Mouse (Mus musculus): Measurements from ENCODE around the gene Ldb3. TPM values are rescaled to one million over a fixed set of nuclear protein-coding genes. Genes with fewer than 3 reads are reported as not detected.

Ldb3 gene
- polyA plus RNA-seq, 1 experiment from 2014 or later: 0.28 TPM

GRCm38 (mm10) chr14:34618808-34619207 lies 30.3 kb upstream of the Ldb3 start:
- peaks cover 10% of the 10 kb centered on the region; the same call in 1 of the 2 replicates for H3K27me3 ChIP-seq (ENCODE audit: control insufficient read depth, insufficient read depth, low read length)
- H3K9ac ChIP-seq (ENCODE audit: low read depth, low read length): no peak overlapping the region
- H3K9me3 ChIP-seq (ENCODE audit: control insufficient read depth, low read length): no peaks in the 10 kb centered on the region
- 41% methylated on average over 9 of the region's 9 CpGs for WGBS
- H3K36me3 ChIP-seq (ENCODE audit: control insufficient read depth, insufficient read depth, low read length): no peaks in the 10 kb centered on the region
- H3K4me2 ChIP-seq (replicated peaks; ENCODE audit: low read depth, low read length): no peak overlapping the region
- DNase-seq (ENCODE audit: low spot score) (no peak), ATAC-seq (ENCODE audit: low FRiP score) (no peak)
- no peak overlapping the region for H3K4me3 ChIP-seq (ENCODE audit: low read depth, low read length)
- no peak overlapping the region for H3K27ac ChIP-seq (ENCODE audit: low read depth, low read length)
- 0 out of 2 replicates have a peak, but pooled peaks cover 4% of the 10 kb centered on the region for H3K4me1 ChIP-seq (replicated peaks; ENCODE audit: control insufficient read depth, insufficient read depth, low read length)

- peak; percentile 92 for DNase-seq (ENCODE audit: low spot score)
- Histone ChIP-seq H3K27ac (ENCODE audit: low read depth, low read length) (no peak overlapping the region), H3K27me3 (ENCODE audit: control insufficient read depth, insufficient read depth, low read length) (peaks cover 12% of the 10 kb centered on the region; the same call in 1 of the 2 replicates), H3K36me3 (ENCODE audit: control insufficient read depth, insufficient read depth, low read length) (no peaks in the 10 kb centered on the region), H3K4me1 (replicated peaks; ENCODE audit: control insufficient read depth, insufficient read depth, low read length) (0 out of 2 replicates have a peak, but pooled peaks cover 4% of the 10 kb centered on the region), H3K9ac (ENCODE audit: low read depth, low read length) (no peak overlapping the region), H3K9me3 (ENCODE audit: control insufficient read depth, low read length) (no peaks in the 10 kb centered on the region), H3K4me3 (ENCODE audit: low read depth, low read length) (no peak overlapping the region), H3K4me2 (replicated peaks; ENCODE audit: low read depth, low read length) (no peak overlapping the region)
- 5% methylated on average over 8 of the region's 8 CpGs for WGBS
- peak; percentile 77 for ATAC-seq (ENCODE audit: low FRiP score)
Observed at GRCm38 (mm10) chr14:34616821-34617220, 28.3 kb upstream of the Ldb3 start.

DNA sequence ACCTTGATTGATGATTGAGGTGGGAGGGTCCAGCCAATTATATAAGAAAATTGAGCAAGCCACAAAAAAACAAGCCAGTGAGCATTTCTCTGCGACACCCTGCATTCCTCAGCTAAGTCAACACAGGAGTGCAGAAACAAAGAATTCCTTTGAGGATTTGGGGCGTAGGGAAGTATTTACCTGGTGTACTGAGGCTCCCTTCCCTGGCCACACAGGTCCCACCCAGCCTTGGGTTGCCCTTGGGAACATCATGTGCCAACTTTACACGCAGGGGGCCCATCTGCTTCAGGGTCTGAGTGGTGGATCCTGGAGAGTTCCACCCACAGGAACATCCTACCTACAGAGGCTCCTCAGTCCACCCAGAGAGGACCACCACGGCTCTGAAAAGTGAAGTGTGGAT lies 27.1 kb upstream of the Ldb3 start:
- Histone ChIP-seq H3K9ac (ENCODE audit: low read depth, low read length) (no peak overlapping the region), H3K27ac (ENCODE audit: low read depth, low read length) (no peak overlapping the region), H3K9me3 (ENCODE audit: control insufficient read depth, low read length) (no peaks in the 10 kb centered on the region), H3K4me2 (replicated peaks; ENCODE audit: low read depth, low read length) (no peak overlapping the region), H3K36me3 (ENCODE audit: control insufficient read depth, insufficient read depth, low read length) (no peaks in the 10 kb centered on the region), H3K4me1 (replicated peaks; ENCODE audit: control insufficient read depth, insufficient read depth, low read length) (0 out of 2 replicates have a peak, but pooled peaks cover 4% of the 10 kb centered on the region), H3K27me3 (ENCODE audit: control insufficient read depth, insufficient read depth, low read length) (peaks cover 12% of the 10 kb centered on the region; the same call in 1 of the 2 replicates), H3K4me3 (ENCODE audit: low read depth, low read length) (no peak overlapping the region)
- DNase-seq (ENCODE audit: low spot score): no peak
- ATAC-seq (ENCODE audit: low FRiP score): no peak
- 44% methylated on average over 4 of the region's 4 CpGs for WGBS

- Histone ChIP-seq H3K4me1 (replicated peaks; ENCODE audit: control insufficient read depth, insufficient read depth, low read length) (0 out of 2 replicates have a peak, but pooled peaks cover 4% of the 10 kb centered on the region), H3K9ac (ENCODE audit: low read depth, low read length) (no peak overlapping the region)
- WGBS: 1% methylated on average over 13 of the region's 13 CpGs
Observed at GRCm38 (mm10) chr14:34615082-34615481, 26.6 kb upstream of the Ldb3 start.

GRCm38 (mm10) chr14:34614551-34614950 lies 26.1 kb upstream of the Ldb3 start:
- no peak overlapping the region for H3K27ac ChIP-seq (ENCODE audit: low read depth, low read length)
- no peak overlapping the region for H3K4me3 ChIP-seq (ENCODE audit: low read depth, low read length)
- H3K4me1 ChIP-seq (replicated peaks; ENCODE audit: control insufficient read depth, insufficient read depth, low read length): 0 out of 2 replicates have a peak, but pooled peaks cover 4% of the 10 kb centered on the region
- ATAC-seq (ENCODE audit: low FRiP score): no peak
- no peaks in the 10 kb centered on the region for H3K9me3 ChIP-seq (ENCODE audit: control insufficient read depth, low read length)
- DNase-seq (ENCODE audit: low spot score): no peak
- 8% methylated on average over 15 of the region's 15 CpGs for WGBS
- peak overlapping the region; percentile 29 for H3K4me2 ChIP-seq (replicated peaks; ENCODE audit: low read depth, low read length)
- H3K27me3 ChIP-seq (ENCODE audit: control insufficient read depth, insufficient read depth, low read length): peaks cover 12% of the 10 kb centered on the region; the same call in 1 of the 2 replicates
- no peak overlapping the region for H3K9ac ChIP-seq (ENCODE audit: low read depth, low read length)
- no peaks in the 10 kb centered on the region for H3K36me3 ChIP-seq (ENCODE audit: control insufficient read depth, insufficient read depth, low read length)

More at GRCm38 (mm10) chr14:34615082-34615481, 26.6 kb upstream of the Ldb3 start:
- no peaks in the 10 kb centered on the region for H3K36me3 ChIP-seq (ENCODE audit: control insufficient read depth, insufficient read depth, low read length)
- H3K27ac ChIP-seq (ENCODE audit: low read depth, low read length): no peak overlapping the region
- H3K27me3 ChIP-seq (ENCODE audit: control insufficient read depth, insufficient read depth, low read length): peaks cover 12% of the 10 kb centered on the region; the same call in 1 of the 2 replicates
- no peaks in the 10 kb centered on the region for H3K9me3 ChIP-seq (ENCODE audit: control insufficient read depth, low read length)
- DNase-seq (ENCODE audit: low spot score) (peak; percentile 36), ATAC-seq (ENCODE audit: low FRiP score) (no peak)
- peak overlapping the region; percentile 29 for H3K4me2 ChIP-seq (replicated peaks; ENCODE audit: low read depth, low read length)
- no peak overlapping the region for H3K4me3 ChIP-seq (ENCODE audit: low read depth, low read length)

GRCm38 (mm10) chr14:34613523-34613922 lies 25.0 kb upstream of the Ldb3 start:
- Histone ChIP-seq H3K4me2 (replicated peaks; ENCODE audit: low read depth, low read length) (no peak overlapping the region), H3K9ac (ENCODE audit: low read depth, low read length) (no peak overlapping the region), H3K27ac (ENCODE audit: low read depth, low read length) (no peak overlapping the region), H3K27me3 (ENCODE audit: control insufficient read depth, insufficient read depth, low read length) (peaks cover 12% of the 10 kb centered on the region; the same call in 1 of the 2 replicates), H3K9me3 (ENCODE audit: control insufficient read depth, low read length) (no peaks in the 10 kb centered on the region), H3K4me1 (replicated peaks; ENCODE audit: control insufficient read depth, insufficient read depth, low read length) (0 out of 2 replicates have a peak, but pooled peaks cover 4% of the 10 kb centered on the region), H3K4me3 (ENCODE audit: low read depth, low read length) (no peak overlapping the region), H3K36me3 (ENCODE audit: control insufficient read depth, insufficient read depth, low read length) (no peaks in the 10 kb centered on the region)
- 58% methylated on average over 6 of the region's 6 CpGs for WGBS
- ATAC-seq (ENCODE audit: low FRiP score) (no peak), DNase-seq (ENCODE audit: low spot score) (no peak)

DNA sequence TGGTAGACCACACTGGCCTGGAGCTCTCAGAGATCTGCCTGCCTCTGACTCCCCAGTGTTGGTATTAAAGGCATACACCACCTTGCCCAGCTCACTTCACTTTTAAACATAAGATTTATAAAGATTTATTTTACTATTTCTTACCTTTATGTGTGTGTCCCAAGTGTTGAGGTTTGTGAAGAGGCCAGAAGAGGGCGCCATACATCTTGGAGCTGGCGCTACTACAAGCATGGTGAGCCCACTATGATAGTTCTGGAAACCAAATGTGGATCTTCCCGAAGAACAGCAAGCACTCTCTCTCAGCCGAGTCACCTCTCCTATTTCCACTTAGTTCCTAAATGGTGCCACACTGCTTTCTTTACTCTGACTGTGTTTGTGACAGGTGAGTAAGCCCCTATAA lies 23.7 kb upstream of the Ldb3 start:
- no peak overlapping the region for H3K4me3 ChIP-seq (ENCODE audit: low read depth, low read length)
- H3K27me3 ChIP-seq (ENCODE audit: control insufficient read depth, insufficient read depth, low read length): peaks cover 12% of the 10 kb centered on the region; the same call in 1 of the 2 replicates
- H3K27ac ChIP-seq (ENCODE audit: low read depth, low read length): no peak overlapping the region
- ATAC-seq (ENCODE audit: low FRiP score) (no peak), DNase-seq (ENCODE audit: low spot score) (peak; percentile 44)
- no peaks in the 10 kb centered on the region for H3K9me3 ChIP-seq (ENCODE audit: control insufficient read depth, low read length)
- 0 out of 2 replicates have a peak, but pooled peaks cover 4% of the 10 kb centered on the region for H3K4me1 ChIP-seq (replicated peaks; ENCODE audit: control insufficient read depth, insufficient read depth, low read length)
- no peak overlapping the region for H3K9ac ChIP-seq (ENCODE audit: low read depth, low read length)
- WGBS: 45% methylated on average over 4 of the region's 4 CpGs
- H3K36me3 ChIP-seq (ENCODE audit: control insufficient read depth, insufficient read depth, low read length): no peaks in the 10 kb centered on the region
- no peak overlapping the region for H3K4me2 ChIP-seq (replicated peaks; ENCODE audit: low read depth, low read length)

- WGBS: 90% methylated on average over 4 of the region's 4 CpGs
- Histone ChIP-seq H3K36me3 (ENCODE audit: control insufficient read depth, insufficient read depth, low read length) (no peaks in the 10 kb centered on the region), H3K9ac (ENCODE audit: low read depth, low read length) (no peak overlapping the region), H3K4me1 (replicated peaks; ENCODE audit: control insufficient read depth, insufficient read depth, low read length) (0 out of 2 replicates have a peak, but pooled peaks cover 4% of the 10 kb centered on the region), H3K4me2 (replicated peaks; ENCODE audit: low read depth, low read length) (no peak overlapping the region), H3K27me3 (ENCODE audit: control insufficient read depth, insufficient read depth, low read length) (peaks cover 12% of the 10 kb centered on the region; the same call in 1 of the 2 replicates), H3K4me3 (ENCODE audit: low read depth, low read length) (no peak overlapping the region), H3K27ac (ENCODE audit: low read depth, low read length) (no peak overlapping the region), H3K9me3 (ENCODE audit: control insufficient read depth, low read length) (no peaks in the 10 kb centered on the region)
- ATAC-seq (ENCODE audit: low FRiP score) (no peak), DNase-seq (ENCODE audit: low spot score) (no peak)
Observed at GRCm38 (mm10) chr14:34611591-34611990, 23.1 kb upstream of the Ldb3 start.

- no peak overlapping the region for H3K9ac ChIP-seq (ENCODE audit: low read depth, low read length)
- ATAC-seq (ENCODE audit: low FRiP score) (no peak), DNase-seq (ENCODE audit: low spot score) (no peak)
- H3K4me2 ChIP-seq (replicated peaks; ENCODE audit: low read depth, low read length): no peak overlapping the region
- no peaks in the 10 kb centered on the region for H3K27me3 ChIP-seq (ENCODE audit: control insufficient read depth, insufficient read depth, low read length)
- no peaks in the 10 kb centered on the region for H3K36me3 ChIP-seq (ENCODE audit: control insufficient read depth, insufficient read depth, low read length)
- no peak overlapping the region for H3K27ac ChIP-seq (ENCODE audit: low read depth, low read length)
- WGBS: 91% methylated on average over 7 of the region's 7 CpGs
- no peaks in the 10 kb centered on the region for H3K4me1 ChIP-seq (replicated peaks; ENCODE audit: control insufficient read depth, insufficient read depth, low read length)
- H3K9me3 ChIP-seq (ENCODE audit: control insufficient read depth, low read length): no peaks in the 10 kb centered on the region
- no peak overlapping the region for H3K4me3 ChIP-seq (ENCODE audit: low read depth, low read length)
Observed at GRCm38 (mm10) chr14:34601910-34602309, 13.4 kb upstream of the Ldb3 start.
